Mouse (Mus musculus) heart, postnatal 0 days (tissue): ENCODE results near the gene Abhd16a.

Experiments
- CTCF ChIP-seq: IDR thresholded peaks from 2 replicates; pipeline ENCODE4 v1.5.1; 2016; ENCODE audit warnings: antibody characterized with exemption, control low read depth, low read depth
- EP300 ChIP-seq: IDR thresholded peaks from 2 replicates; pipeline ENCODE4 v1.6.1; 2016; ENCODE audit warnings: antibody characterized with exemption, low read depth

- TF ChIP-seq CTCF (no peak), EP300 (no peak; the same call in 1 of the 2 replicates)
These were observed 46.7 kb downstream of the Abhd16a start for GRCm38 (mm10) chr17:35135591-35136320.
